Mouse (Mus musculus) MEL (cell line): ENCODE results near the gene Msx1. TPM values are rescaled to one million over a fixed set of nuclear protein-coding genes. Genes with fewer than 3 reads are reported as not detected.

Experiments used
- DNase-seq: peaks from one replicate; pipeline ENCODE4 v3.0.0; 2011; ENCODE audit warnings: low read depth, low spot score
- H3K27ac ChIP-seq: 2 replicates; pipeline ENCODE4 v1.5.1; 2012; ENCODE audit warnings: low read depth, mild to moderate bottlenecking, control low read depth, low read length, moderate library complexity; ENCODE audit not compliant: control insufficient read depth
- H3K27me3 ChIP-seq, 2 experiments: fragments of 150-350 bp in 1 of 2; sonication (generic) in 1 of 2; 2 replicates each; pipeline ENCODE4 v1.6.1; 2012; ENCODE audit warnings: low read length in 2 of 2, mild to moderate bottlenecking in 2 of 2, improper control_type of control experiment in 1 of 2, moderate library complexity in 1 of 2; ENCODE audit not compliant: insufficient read depth in 2 of 2, control insufficient read depth in 1 of 2
- H3K36me3 ChIP-seq, 2 experiments: 2 replicates each; pipeline ENCODE4 v1.6.1; 2012 to 2014; ENCODE audit warnings: low read length in 2 of 2, improper control_type of control experiment in 1 of 2, inconsistent platforms in 1 of 2, mild to moderate bottlenecking in 1 of 2; ENCODE audit not compliant: insufficient read depth in 2 of 2, control insufficient read depth in 1 of 2
- H3K4me1 ChIP-seq, 2 experiments: fragments of 150-350 bp in 1 of 2; sonication (generic) in 1 of 2; 2 replicates each; pipeline ENCODE4 v1.6.1; 2012; ENCODE audit warnings: low read length in 2 of 2, improper control_type of control experiment in 1 of 2, mild to moderate bottlenecking in 1 of 2; ENCODE audit not compliant: insufficient read depth in 2 of 2, control insufficient read depth in 1 of 2
- H3K4me3 ChIP-seq, 2 experiments: fragments of 150-350 bp in 1 of 2; sonication (generic) in 1 of 2; 2 replicates each; pipeline ENCODE4 v1.5.1; 2012; ENCODE audit warnings: low read depth in 2 of 2, low read length in 2 of 2, mild to moderate bottlenecking in 2 of 2, moderate library complexity in 2 of 2, control low read depth in 1 of 2, improper control_type of control experiment in 1 of 2; ENCODE audit not compliant: control insufficient read depth in 1 of 2, insufficient read depth in 1 of 2
- H3K79me2 ChIP-seq: 2 replicates; pipeline ENCODE4 v1.6.1; 2012; ENCODE audit warnings: mild to moderate bottlenecking, low read length, moderate library complexity; ENCODE audit not compliant: control insufficient read depth, poor library complexity, insufficient read depth
- H3K9ac ChIP-seq: 2 replicates; pipeline ENCODE4 v1.6.1; 2012; ENCODE audit warnings: low read depth, mild to moderate bottlenecking, control low read depth, low read length, moderate library complexity; ENCODE audit not compliant: control insufficient read depth, poor library complexity, severe bottlenecking
- H3K9me3 ChIP-seq: fragments of 150-350 bp; sonication (generic); replicated peaks from 2 replicates; pipeline ENCODE4 v1.6.1; 2012; ENCODE audit warnings: mild to moderate bottlenecking, low read length, improper control_type of control experiment, moderate library complexity; ENCODE audit not compliant: insufficient read depth
- BHLHE40 ChIP-seq: IDR thresholded peaks from 2 replicates; pipeline ENCODE4 v1.6.1; 2012; ENCODE audit warnings: low read depth, mild to moderate bottlenecking, inconsistent platforms, low read length, improper control_type of control experiment, borderline replicate concordance
- CTCF ChIP-seq, 3 experiments: IDR thresholded peaks in 2 of 3; conservative IDR thresholded peaks in 1 of 3; 2 replicates each; pipeline ENCODE4 v1.5.1; 2011 to 2012; ENCODE audit warnings: low read length in 3 of 3, low read depth in 2 of 3, mild to moderate bottlenecking in 2 of 3, improper control_type of control experiment in 1 of 3, inconsistent platforms in 1 of 3, mixed read lengths in 1 of 3, moderate library complexity in 1 of 3; ENCODE audit not compliant: control insufficient read depth in 1 of 3, insufficient read depth in 1 of 3, poor library complexity in 1 of 3, severe bottlenecking in 1 of 3
- ELF1 ChIP-seq: IDR thresholded peaks from 2 replicates; pipeline ENCODE4 v1.6.1; 2014; ENCODE audit warnings: low read depth, mild to moderate bottlenecking, inconsistent platforms, low read length, improper control_type of control experiment, moderate library complexity
- GATA1 ChIP-seq: IDR thresholded peaks from 2 replicates; pipeline ENCODE4 v1.6.1; 2011; ENCODE audit warnings: low read depth, low read length, improper control_type of control experiment
- MAFK ChIP-seq: IDR thresholded peaks from 2 replicates; pipeline ENCODE4 v1.6.1; 2011; ENCODE audit warnings: low read depth, mild to moderate bottlenecking, low read length, improper control_type of control experiment, borderline replicate concordance
- MAZ ChIP-seq: IDR thresholded peaks from 2 replicates; pipeline ENCODE4 v1.6.1; 2012; ENCODE audit warnings: low read depth, mild to moderate bottlenecking, inconsistent platforms, low read length, improper control_type of control experiment
- MEF2A ChIP-seq: IDR thresholded peaks from 2 replicates; pipeline ENCODE4 v1.6.1; 2014; ENCODE audit warnings: low read depth, mild to moderate bottlenecking, inconsistent platforms, low read length, improper control_type of control experiment; ENCODE audit not compliant: poor library complexity, insufficient replicate concordance, severe bottlenecking; ENCODE audit errors: extremely low read depth
- MXI1 ChIP-seq: IDR thresholded peaks from 2 replicates; pipeline ENCODE4 v1.6.1; 2011; ENCODE audit warnings: mild to moderate bottlenecking, low read depth, low read length, improper control_type of control experiment
- MYC ChIP-seq: IDR thresholded peaks from 2 replicates; pipeline ENCODE4 v1.6.1; 2011; ENCODE audit warnings: low read depth, mild to moderate bottlenecking, low read length, improper control_type of control experiment, moderate library complexity
- NRF1 ChIP-seq: IDR thresholded peaks from 2 replicates; pipeline ENCODE4 v1.6.1; 2014; ENCODE audit warnings: low read depth, mild to moderate bottlenecking, inconsistent platforms, low read length, improper control_type of control experiment, moderate library complexity; ENCODE audit not compliant: poor library complexity, insufficient read depth, severe bottlenecking
- POLR2A ChIP-seq, 2 experiments: IDR thresholded peaks; 2 replicates each; pipeline ENCODE4 v1.6.1; 2011 to 2012; ENCODE audit warnings: low read length in 2 of 2, mild to moderate bottlenecking in 2 of 2, control low read depth in 1 of 2, improper control_type of control experiment in 1 of 2, low read depth in 1 of 2, moderate library complexity in 1 of 2; ENCODE audit not compliant: control insufficient read depth in 1 of 2, insufficient read depth in 1 of 2, poor library complexity in 1 of 2
- POLR2AphosphoS5 ChIP-seq: IDR thresholded peaks from 2 replicates; pipeline ENCODE4 v1.6.1; 2012; ENCODE audit warnings: low read depth, borderline replicate concordance, mild to moderate bottlenecking, inconsistent platforms, low read length, moderate library complexity, mixed read lengths
- TBP ChIP-seq: IDR thresholded peaks from 2 replicates; pipeline ENCODE4 v1.8.0; 2011; ENCODE audit warnings: low read depth, low read length, improper control_type of control experiment
- TCF12 ChIP-seq: IDR thresholded peaks from 2 replicates; pipeline ENCODE4 v1.6.1; 2014; ENCODE audit warnings: low read depth, mild to moderate bottlenecking, inconsistent platforms, low read length, improper control_type of control experiment, moderate library complexity
- UBTF ChIP-seq: IDR thresholded peaks from 2 replicates; pipeline ENCODE4 v1.6.1; 2012; ENCODE audit warnings: low read depth, mild to moderate bottlenecking, inconsistent platforms, low read length, improper control_type of control experiment, moderate library complexity, borderline replicate concordance; ENCODE audit not compliant: insufficient read depth
- USF1 ChIP-seq: IDR thresholded peaks from 2 replicates; pipeline ENCODE4 v1.6.1; 2014; ENCODE audit warnings: low read depth, mild to moderate bottlenecking, inconsistent platforms, low read length, improper control_type of control experiment, moderate library complexity
- USF2 ChIP-seq, 2 experiments: IDR thresholded peaks; 2 replicates each; pipeline ENCODE4 v1.6.1; 2011 to 2012; ENCODE audit warnings: improper control_type of control experiment in 2 of 2, low read length in 2 of 2, borderline replicate concordance in 1 of 2, inconsistent platforms in 1 of 2, low read depth in 1 of 2, mild to moderate bottlenecking in 1 of 2; ENCODE audit not compliant: insufficient read depth in 1 of 2
- polyA plus RNA-seq, 2 experiments: library from polyadenylated mRNA; stranded (reverse) in 1 of 2; unstranded in 1 of 2; fragments of >175 nt in 1 of 2; fragments of >200 nt in 1 of 2; gene quantifications; 2 replicates each; pipeline versions ENCODE4 v1.2.1 to v1.2.4; 2012; ENCODE audit warnings: low replicate concordance in 2 of 2, low read depth in 1 of 2; ENCODE audit not compliant: insufficient read length in 2 of 2, insufficient read depth in 1 of 2, missing spikeins in 1 of 2
- total RNA-seq: library from RNA; depleted of rRNA; stranded (reverse); fragments of 300-350 nt; gene quantifications from 2 replicates; pipeline ENCODE4 v1.2.3, GENCODE M21; 2012

Gene Msx1
- total and polyA plus RNA-seq, 3 experiments = not detected

DNA sequence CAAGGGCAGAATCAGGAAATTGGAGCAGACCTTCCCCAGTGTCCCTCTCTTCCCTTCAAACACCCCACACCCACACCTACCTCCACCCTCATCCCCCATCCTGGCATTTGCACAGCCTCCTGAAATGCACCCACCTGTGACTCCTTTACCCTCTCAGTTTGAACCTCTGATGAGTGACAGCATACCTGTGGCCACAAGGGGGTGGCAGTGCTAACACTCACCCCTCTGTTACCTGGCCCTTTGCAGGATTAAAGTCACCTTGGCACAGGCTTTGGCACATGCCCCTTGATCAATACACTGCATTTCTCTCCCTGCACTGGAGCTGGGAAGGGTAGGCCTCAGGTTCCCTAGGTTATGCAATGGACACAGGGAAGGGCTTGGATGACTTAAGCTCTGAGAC lies 10.2 kb downstream of the Msx1 start:
- no peak overlapping the region for H3K9ac ChIP-seq
- no peak for TF ChIP-seq TBP
- no peaks in the 10 kb centered on the region for H3K27me3 ChIP-seq

DNA sequence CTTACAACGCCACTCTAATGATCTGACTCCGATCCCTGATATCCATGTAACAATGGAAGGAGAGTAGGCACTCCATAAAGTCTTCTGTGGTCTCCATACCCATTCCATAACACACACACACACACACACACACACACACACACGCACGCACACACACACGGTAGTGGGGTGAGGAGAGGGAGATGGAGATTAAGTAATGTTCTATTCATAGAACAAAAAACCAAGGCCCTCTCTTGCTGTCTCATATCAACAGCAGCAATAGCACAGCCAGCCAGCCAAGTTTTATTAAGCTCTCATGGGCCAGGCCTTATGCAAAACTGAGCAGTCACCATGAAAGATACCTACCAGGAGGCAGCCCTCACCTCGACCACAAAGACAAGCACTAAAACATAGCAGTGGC lies 19.1 kb downstream of the Msx1 start:
- Histone ChIP-seq H3K4me1 (no peaks in the 10 kb centered on the region), H3K9ac (no peak overlapping the region), H3K9me3 (no peaks in the 10 kb centered on the region), H3K27me3 (no peaks in the 10 kb centered on the region; a peak in 1 of 4 replicates), H3K79me2 (no peaks in the 10 kb centered on the region), H3K36me3 (no peaks in the 10 kb centered on the region), H3K4me3 (no peak overlapping the region), H3K27ac (no peak overlapping the region)
- no peak for TF ChIP-seq TCF12
- TF ChIP-seq MAZ = no peak
- no peak for TF ChIP-seq TBP
- TF ChIP-seq UBTF = no peak
- no peak for TF ChIP-seq MAFK
- no peak for TF ChIP-seq USF1
- TF ChIP-seq MXI1 = no peak
- no peak for TF ChIP-seq POLR2AphosphoS5
- no peak for TF ChIP-seq BHLHE40
- TF ChIP-seq USF2 (IDR thresholded peaks at IDR 0.05; ENCODE audit: borderline replicate concordance in 1 of 2, insufficient read depth in 1 of 2, low read depth in 1 of 2, low read length in 2 of 2) = no peak
- no peak for TF ChIP-seq GATA1
- TF ChIP-seq MEF2A = no peak
- TF ChIP-seq CTCF (IDR thresholded peaks at IDR 0.05 in 2 of 3, conservative IDR thresholded peaks at IDR 0.05 in 1 of 3; ENCODE audit: control insufficient read depth in 1 of 3, insufficient read depth in 1 of 3, low read depth in 2 of 3, low read length in 3 of 3, poor library complexity in 1 of 3, severe bottlenecking in 1 of 3) = no peak
- TF ChIP-seq ELF1 = no peak
- TF ChIP-seq POLR2A (IDR thresholded peaks at IDR 0.05; ENCODE audit: control insufficient read depth in 1 of 2, insufficient read depth in 1 of 2, low read depth in 1 of 2, low read length in 2 of 2, poor library complexity in 1 of 2) = no peak
- no peak for TF ChIP-seq MYC
- no peak for TF ChIP-seq NRF1
- DNase-seq = no peak

More for the DNA sequence above, 10.2 kb downstream of the Msx1 start:
- H3K27ac ChIP-seq = no peak overlapping the region
- H3K79me2 ChIP-seq = no peaks in the 10 kb centered on the region
- no peak for DNase-seq
- H3K4me1 ChIP-seq = no peaks in the 10 kb centered on the region
- no peak overlapping the region for H3K4me3 ChIP-seq
- no peaks in the 10 kb centered on the region for H3K36me3 ChIP-seq
- no peaks in the 10 kb centered on the region for H3K9me3 ChIP-seq
